Mouse (Mus musculus) testis, postnatal 14 days (tissue): ENCODE results near the gene Bank1.
"Not testable (repeated sequence)": the region's sequence is repeated elsewhere in the genome, so short reads cannot be mapped to it uniquely, and the experiment has no call there.

ENCODE experiments used
- DNase-seq: peaks from one replicate; pipeline ENCODE4 v3.0.0; 2021; ENCODE audit warnings: low spot score

Bank1 gene

DNA sequence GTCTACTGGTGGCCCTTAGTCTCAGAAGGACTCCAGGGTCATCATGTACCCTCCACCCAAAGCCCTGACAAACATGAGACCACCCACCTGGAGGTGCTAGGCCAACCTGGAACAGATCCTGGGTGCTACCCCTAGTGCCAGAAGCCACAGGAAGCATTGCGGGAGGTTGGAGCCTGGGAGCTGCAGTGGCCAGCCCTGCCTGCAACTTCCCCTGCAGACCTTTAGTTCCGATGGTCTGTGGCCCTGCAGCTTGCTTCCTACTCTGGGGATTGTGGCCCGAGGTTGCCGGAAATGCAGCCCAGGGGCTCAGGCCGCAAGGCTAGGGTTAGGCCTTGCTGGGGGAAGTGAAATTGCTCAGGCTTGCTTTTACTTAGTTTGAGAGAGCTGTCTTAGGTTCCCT is at the start of gene Bank1:
Bank1 (minus strand) TSS at position 284 of the 400 bp plus-strand sequence.
- DNase-seq, result peak; percentile 4

DNA sequence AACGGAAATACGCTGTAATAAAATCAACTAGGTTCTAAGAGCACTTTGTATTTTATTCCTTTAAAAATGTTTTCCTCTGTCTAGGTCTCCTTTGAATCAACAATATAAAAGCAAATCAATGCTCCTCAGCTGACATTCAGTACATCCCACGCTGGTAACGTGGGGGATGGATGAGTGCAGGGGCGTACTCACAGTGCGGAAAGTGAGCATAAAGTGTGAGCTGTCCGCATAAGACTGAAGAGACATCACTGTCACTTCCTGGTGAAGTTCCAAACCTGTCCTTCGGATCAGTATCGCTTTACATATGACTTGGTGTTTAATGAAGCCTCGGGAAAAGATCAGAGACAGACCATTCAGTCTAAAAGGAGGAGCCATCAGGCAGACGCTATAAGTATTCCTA is 44.0 kb upstream of the Bank1 start:
- DNase-seq, result no peak

DNA sequence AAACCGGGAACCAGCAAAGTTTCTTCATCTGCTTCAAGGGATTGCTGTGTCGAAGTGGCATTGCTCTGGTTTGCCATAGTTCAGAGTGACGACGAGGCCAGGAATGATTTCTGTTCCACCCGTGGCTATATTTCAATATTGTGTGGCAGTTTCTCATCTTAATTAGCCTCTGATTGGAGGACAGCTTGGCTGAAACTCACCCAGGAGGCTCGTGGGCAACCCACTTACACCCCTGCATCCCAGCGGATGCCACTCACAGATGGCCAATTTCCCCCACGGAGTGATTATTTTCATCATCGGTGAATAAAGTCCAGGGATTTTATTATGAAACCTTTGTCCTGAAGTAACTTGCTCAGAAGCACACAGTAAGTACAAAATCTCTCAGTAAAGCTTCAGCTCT is 43.6 kb upstream of the Bank1 start:
- no peak for DNase-seq

DNA sequence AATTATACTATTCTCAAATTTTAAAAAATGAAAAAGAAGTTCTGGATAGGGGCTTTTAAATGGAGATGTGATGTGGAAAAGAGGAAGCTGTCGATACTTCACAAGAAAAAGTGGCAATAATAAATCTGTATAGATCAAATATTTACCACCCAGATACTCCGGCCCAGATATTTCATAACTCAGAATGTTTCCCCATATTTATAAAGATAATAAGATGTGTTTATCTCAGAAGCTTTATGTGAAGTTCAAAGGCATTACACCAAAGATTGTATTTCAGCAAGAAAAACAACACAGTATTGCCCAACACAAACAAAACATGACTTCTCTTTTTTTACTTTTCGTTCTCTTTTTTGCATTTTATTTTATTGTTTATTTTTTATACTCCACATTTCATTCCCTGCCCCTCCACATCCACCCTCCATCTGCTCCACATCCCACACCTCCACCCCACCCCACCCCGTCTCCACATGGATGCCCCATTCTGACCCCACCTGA is 42.7 kb upstream of the Bank1 start:
- no peak for DNase-seq

DNA sequence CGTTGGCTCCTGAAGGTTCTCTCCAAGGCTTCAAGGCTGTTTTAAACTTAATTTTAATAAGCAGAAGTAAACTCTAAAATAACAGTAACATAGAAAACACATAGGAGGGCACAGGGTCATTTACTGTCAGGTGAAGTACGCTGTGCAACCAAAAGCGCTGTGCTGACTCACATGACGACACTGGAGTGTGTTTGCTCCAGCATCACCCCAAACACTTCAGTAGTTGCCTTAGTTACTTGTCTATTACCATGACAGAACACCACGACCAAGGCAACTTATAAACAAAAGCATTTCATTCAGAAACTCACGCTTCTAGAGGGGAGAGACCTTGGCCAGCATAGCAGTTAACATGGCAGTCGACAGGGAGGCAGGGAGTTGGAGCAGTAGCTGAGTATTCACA is 23.8 kb upstream of the Bank1 start:
- DNase-seq, result no peak

DNA sequence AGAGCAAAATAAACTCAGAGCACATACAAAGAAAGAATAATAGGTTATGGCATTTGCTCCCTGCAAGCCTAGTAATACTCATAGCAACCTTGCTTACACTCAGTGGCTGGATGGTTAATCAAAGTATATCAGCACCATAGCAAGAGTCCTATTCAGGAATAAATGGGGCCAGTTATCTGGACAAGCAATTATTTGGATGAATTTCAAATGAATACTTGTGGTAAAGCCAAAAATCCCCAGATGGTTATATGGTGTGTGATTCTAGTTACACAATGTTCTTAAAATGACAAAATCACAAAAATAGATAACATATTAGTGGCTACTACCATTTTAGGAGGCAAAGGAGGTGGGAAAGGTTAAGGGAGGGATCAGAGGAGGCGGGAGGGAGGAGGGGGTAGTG is 22.7 kb upstream of the Bank1 start:
- no peak for DNase-seq

DNA sequence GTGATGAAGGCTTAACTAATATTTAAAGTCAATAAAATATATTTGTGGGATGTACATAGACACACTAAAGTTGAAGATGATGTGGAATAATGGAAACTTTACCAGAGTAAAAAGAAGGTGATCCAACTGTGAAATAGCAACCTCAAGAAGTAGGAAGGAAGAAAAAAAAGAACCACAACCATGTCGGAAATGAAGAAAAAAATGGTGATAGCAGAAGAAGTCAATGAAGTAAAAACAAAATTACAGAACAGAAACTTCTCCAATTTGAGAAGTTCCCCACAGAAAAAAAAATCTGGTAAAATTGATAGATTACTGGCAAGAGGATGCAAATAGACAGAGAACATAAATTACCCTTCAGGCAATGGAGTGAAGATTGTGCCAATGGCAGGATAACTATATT is 21.4 kb upstream of the Bank1 start:
- DNase-seq, result no peak

DNA sequence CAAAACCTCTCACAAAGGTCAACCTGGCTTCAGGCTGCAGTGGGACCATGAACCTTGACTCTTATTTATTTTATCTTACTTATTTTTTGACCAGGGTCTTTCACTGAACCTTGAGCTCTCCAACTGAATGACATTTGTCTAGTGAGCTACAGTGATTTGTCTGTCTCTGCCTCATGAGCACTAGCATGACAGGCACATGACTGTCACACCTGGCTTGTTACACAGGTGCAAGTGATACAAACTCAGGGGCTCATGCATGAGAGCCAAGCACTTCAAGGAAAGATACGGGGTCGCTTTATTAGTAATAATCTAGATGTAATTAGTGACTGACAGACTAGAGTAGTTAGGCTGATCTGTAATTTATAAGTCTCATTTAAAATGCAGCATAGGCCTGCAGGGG is 16.0 kb upstream of the Bank1 start:
- DNase-seq, result no peak

DNA sequence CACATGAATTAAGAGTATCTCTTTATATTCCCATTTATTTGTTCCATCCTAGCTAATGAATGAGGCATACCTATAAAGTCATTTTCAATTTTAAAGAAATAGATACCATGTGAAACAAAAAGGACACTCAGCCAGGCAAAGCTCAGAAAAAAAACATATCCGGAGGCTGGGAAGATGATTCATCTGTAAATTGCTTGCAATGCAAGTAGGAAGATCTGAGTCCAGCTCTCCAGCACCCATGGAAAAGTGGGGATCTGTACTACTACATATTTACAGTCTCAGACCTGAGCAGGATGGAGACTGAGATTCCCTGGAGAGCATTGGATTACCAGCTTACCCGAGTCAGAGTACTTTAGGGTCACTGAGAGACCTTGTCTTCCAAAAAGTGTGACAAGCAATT is 14.0 kb upstream of the Bank1 start:
- DNase-seq, result no peak

DNA sequence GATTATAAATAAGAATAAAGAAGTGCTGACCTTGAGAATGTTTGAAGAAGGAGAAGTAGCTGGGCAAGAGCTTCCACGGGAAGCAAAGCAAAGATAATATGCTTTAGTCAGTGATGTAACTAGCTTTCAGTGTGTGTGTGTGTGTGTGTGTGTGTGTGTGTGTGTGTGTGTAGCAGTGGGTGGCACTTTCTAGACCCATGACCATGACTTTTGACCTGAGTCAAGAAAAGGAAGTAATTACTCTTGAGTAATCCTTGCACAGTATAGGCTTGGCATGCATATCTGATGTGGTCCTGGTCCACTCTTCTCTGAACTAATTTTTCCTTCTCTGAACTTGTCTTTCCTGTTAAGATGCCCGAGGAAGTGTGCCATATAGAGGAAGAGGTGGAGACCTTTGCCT is 5.3 kb upstream of the Bank1 start:
- DNase-seq, result no peak

DNA sequence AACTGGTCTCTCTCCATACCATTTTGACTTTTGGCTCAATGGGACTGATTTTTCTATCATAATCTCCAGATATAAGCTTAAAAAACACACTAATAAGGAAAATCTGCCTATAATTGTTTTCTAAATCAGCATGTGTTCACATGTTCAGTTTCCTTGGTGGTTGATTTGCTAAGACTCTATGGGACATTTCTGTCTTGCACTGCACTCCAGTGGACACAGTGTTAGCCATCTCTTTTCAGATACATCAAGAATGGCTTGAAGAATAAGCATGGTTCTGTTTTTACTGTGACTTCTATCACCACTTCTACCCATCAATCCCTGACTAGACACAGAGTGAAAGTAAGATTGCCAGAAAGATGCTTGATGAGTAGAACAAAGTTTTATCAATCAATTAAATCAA is 4.2 kb upstream of the Bank1 start:
- DNase-seq, result no peak

DNA sequence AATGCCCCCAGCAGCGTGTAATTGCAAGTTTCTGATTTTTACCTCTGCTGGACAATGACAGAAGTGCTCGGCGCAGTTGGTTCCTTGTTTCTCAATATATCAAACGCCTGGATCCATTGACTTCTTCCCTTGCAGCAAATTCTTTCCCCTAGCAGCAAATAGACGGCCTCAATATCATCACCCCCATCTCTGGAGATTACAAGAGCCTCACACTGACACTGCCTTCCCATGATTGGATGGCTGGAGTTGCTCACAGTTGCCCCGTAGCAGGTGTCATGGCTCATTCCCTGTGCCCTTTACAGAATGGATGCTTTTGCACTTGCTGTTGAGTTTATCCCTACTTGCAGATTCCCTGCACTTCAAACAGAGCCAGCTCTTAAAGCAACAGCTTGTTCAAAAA is 3.3 kb upstream of the Bank1 start:
- no peak for DNase-seq

DNA sequence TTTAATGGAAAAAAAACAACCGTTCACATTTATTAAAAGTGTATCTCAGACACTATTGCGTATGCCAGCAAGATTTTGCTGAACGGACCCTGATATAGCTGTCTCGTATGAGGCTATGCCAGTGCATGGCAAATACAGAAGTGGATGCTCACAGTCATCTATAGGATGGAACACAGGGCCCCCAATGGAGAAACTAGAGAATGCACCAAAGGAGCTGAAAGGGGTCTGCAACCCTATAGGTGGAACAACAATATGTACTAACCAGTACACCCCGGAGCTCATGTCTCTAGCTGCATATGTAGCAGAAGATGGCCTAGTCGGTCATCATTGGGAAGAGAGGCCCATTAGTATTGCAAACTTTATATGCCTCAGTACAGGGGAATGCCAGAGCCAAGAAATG is 1.1 kb downstream of the Bank1 start:
- not testable (repeated sequence) for DNase-seq

DNA sequence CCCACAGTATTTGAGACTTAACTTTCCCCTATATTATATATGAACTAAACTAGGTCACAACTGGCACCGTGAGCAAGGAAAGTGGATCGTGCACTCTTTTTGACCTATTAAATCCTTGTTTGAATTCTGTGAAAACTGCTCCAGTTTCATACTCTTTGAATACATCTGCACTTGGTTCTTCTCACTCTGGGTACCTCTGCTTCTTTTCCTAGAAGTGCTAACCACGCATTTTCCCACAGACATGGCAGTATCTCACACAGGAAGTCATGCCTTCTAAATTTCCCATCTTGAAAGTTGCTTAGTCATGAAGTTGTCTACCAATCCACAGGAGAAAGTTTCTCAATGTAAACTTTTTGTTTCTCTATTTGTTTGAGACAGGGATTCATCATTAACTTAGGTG is 3.9 kb downstream of the Bank1 start:
- no peak for DNase-seq

DNA sequence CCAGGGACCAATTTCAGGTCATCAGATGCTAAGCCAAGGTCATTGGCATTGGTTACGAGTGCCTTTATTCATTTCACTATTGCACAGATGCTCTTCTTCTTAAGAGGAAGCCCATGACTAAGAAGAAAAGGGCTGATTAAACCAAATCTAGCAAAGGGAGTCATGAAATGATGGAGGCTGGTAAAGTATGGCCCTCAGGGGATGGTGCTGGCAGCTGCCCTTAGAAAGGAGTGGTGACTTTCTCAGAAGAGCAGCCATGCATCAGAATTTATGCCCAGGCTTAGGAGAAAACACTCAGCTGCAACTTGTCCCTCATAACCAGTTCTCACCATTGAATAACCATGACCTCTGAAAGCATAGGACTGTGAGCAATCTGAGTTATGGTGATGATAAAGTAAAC is 17.4 kb downstream of the Bank1 start:
- DNase-seq, result no peak

DNA sequence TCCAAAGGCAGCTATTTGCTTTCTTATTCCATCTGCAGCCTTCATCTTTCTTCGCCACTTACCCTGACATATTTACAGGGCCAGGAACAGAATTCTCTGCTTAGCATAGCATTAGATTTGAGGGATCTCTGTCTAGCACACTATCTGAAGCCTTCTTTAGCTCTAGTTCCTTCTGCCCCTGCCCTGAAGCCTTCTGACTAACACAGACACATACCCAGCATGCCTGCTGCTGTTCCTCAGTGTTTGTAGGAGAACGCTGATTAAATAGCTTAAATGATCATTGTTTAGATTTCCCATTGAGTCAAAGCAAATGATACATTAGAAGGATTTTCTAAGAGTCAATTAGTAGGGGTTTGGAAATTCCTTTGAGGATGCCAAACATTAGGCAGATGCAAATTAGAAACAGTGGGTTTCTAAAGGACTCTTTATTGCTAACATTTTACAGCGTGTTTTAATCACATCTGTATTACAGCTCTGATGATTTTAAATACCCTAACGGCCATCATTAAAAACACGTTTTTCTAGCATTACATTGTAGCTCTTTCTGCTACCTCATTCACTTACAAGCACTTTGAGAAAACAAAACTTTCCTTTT is 19.2 kb downstream of the Bank1 start:
- no peak for DNase-seq

DNA sequence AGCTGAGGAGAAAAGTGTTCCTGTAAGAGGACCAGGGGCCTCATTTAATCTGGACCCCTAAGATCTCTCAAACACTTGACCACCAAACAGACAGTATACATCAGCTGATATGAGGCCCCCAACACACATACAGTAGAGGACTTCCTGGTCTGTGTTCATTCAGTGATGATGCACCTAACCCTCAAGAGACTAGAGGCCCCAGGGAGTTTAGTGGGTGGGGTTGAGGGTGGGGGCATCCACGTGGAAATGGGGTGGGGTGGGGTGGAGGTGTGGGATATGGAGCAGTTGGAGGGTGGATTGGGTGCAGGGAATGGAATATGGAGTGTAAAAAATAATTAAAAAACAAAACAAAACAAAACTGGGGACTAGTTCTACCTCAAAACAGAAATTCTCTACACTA is 23.3 kb downstream of the Bank1 start:
- no peak for DNase-seq

DNA sequence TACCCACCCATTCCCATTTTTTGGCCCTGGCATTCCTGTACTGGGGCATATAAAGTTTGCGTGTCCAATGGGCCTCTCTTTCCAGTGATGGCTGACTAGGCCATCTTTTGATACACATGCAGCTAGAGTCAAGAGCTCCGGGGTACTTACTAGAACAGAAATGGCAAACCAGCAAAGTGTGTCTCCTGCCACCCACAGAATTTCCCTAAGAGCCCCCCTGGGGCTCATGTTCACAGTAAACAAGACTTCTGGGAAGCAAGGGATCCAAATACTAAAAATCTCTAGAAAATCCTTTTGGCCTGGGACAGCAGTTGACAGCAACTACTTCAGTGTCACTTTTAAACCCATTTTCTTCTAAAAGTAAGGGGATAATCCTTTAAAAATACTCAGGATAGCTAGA is 25.1 kb downstream of the Bank1 start:
- DNase-seq, result not testable (repeated sequence)

DNA sequence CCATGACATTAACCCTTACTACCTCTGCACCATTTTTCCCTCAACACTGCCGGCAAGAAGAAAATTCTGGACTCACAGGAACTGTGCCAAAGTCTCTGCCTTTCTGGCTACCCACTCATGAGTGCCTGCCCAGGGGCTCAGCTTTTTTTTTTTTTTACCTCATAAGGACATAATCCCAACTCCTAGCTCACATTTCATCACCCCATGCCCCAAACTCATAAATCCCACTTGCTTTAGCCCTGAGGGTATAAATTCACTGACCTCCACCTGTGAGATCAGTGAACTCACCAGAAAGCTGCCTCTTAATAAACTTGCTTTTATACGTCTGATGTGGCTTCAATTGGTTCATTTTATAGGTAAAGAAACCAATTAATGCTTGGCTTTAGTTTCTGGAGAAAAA is 28.5 kb downstream of the Bank1 start:
- DNase-seq, result no peak

DNA sequence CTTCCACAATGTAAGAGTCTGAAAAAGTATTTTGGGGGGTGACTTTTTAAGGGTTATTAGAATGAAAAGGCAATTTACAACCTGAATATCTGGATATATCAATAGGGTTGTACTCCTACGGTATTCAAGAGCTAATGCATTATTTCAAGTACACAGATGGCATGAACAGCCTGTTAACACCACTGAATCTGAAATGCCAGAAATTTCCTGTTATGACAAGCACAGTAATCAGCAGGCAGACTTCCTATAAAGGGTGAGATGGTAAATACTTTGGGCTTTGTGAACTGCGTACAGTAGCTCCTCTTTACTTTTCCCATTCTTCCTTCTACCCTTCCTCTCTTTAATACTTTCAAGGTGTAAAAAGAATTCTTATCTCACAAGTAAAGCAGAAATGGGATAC is 30.6 kb downstream of the Bank1 start:
- no peak for DNase-seq

DNA sequence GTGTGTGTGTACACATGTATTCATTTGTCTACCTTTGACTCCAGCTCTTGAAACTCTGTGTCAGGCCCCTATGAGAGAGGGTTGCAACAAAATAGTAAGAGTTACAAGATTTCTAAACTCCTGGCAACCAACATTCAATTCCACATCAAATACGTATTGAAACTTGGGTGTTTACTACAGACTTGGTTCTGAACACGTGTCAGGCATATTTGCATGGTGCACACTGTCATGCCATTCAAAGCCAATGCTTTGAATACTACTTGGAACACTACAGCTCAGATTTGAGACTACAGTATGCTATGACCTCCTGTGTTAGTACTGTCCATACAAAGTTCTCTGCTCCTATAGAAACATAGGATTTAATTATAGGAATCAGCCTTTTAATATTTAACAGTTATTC is 38.0 kb downstream of the Bank1 start:
- DNase-seq, result no peak

DNA sequence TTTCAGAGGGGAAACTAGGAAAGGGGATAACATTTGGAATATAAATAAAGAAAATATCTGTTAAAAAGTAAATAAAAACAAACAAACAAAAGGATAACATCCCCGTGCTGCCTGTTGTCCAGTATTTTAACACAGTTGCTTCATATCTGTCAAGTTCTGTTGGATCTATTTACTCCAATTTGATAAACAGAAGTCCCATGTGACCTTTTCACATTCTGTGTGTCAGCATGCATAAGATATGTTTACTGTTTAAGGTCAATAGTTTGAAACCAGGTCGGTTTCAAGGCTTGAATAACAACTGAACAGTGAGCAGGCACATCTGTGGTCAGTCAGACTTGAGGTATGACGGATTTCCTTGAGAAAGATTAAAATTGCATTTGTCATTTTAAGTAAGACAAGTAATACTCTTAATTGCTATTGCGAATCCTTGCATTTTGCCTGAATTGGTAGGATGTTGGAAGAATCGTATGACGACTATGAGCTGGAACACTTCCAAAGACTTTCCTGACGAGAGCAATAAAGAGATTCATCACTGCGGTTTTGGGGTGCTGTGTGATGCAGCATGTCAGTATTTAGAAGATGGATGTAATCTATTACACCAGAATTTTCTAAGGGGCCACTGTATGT is 60.8 kb downstream of the Bank1 start:
- no peak for DNase-seq

DNA sequence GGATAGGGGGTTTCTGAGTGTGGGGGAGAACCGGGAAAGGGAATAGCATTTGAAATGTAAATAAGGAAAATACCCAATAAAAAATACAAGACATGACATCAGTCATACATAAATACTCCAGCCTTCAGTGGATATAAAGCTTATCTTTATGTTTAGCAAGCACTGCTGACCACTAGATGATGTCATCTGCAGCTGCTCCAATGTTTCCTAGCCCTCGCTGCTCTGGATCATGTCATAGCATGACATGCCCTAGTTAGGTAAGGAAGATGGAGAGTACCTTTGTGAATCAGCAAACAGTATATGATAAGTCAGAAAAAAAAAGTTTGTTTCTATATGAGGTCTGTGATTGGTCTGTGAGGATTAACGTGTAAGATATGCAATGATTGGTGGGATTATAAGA is 68.1 kb downstream of the Bank1 start:
- DNase-seq, result no peak

DNA sequence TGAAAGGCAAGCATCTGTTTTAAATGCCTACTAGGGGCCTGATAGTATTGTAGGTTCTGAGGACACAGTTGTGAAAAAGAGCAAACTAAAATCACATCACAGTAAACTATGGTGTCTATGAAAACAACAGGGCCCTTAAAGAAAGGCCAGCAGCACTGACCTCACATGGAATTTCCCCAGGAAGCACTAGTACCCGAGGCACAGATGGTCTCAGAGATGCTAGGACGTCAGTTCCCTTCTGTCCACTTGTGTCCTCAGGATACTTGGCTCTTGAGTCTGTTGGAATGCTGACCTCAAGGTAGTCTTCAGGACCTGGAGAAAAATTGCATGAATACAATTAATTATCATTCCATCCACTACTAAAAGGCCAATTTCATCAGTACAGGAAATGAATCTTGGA is 71.2 kb downstream of the Bank1 start:
- no peak for DNase-seq
